Mouse (Mus musculus) thymus, postnatal 0 days (tissue): Measurements from ENCODE around the gene Ccdc3. TPM values are rescaled to one million over a fixed set of nuclear protein-coding genes. Genes with fewer than 3 reads are reported as not detected.
"Not testable (repeated sequence)": the region's sequence is repeated elsewhere in the genome, so short reads cannot be mapped to it uniquely, and the experiment has no call there.

Experiments
- DNase-seq: peaks from one replicate; pipeline ENCODE4 v3.0.0-alpha.2; 2015; ENCODE audit warnings: low spot score
- polyA plus RNA-seq: library from polyadenylated mRNA; unstranded; fragments of >200 nt; fragmentation: Nextera tagmentation; extraction: Ambion mirVana; gene quantifications from 2 replicates; pipeline ENCODE4 v1.2.1, GENCODE M21; 2015

Ccdc3 gene
- polyA plus RNA-seq, 1 experiment from 2014 or later, result 0.29 TPM

GRCm38 (mm10) chr2:5204941-5205340 lies 67.4 kb downstream of the Ccdc3 start:
- DNase-seq, result no peak

DNA sequence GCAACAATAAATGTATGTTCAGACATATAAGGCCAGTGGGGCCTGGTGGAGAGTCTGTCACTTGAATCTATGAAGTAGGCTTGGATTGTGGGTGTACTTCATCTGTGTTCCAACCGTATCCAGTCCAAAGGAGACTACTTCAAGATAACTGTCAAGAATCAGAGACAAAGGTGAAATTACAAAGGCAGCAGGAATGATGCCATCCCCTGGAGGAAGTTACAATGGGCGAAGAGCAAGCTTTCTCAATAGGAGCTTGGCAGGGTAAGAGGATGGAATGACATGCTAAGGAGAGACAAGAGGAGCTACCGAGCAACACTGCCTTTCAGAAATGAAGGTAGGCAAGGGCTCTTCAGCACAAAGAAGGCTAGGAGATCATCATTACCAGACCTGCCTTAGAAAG lies 69.1 kb downstream of the Ccdc3 start:
- DNase-seq, result no peak

GRCm38 (mm10) chr2:5214581-5214980 lies 77.0 kb downstream of the Ccdc3 start:
- no peak for DNase-seq

DNA sequence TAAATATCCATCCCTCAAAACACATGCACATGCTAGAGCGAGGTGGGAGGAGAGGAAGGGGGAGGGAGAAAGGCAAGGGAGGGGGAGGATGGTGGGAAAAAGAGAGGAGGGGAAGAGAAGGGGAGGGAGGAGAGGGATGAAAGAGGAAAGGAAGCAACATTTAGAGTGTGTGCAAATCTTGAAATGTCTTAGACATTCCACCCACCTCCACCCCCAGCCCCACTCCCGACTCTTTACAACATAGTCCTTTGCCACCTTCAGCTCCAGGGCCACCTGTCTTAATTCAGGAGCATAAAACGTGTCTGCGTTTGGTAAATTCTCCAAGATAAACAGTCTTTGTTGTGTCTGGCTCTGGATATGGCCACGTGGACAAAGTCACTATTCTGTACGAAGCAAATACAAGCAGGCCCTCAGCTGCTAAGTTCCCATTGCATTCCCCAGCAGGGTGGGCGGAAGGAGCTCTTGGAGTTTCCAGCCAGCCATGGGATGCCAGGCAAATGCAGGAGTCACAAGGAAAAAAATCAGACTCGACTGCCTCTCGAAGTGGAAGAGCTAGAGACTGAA lies 77.8 kb downstream of the Ccdc3 start:
- no peak for DNase-seq

DNA sequence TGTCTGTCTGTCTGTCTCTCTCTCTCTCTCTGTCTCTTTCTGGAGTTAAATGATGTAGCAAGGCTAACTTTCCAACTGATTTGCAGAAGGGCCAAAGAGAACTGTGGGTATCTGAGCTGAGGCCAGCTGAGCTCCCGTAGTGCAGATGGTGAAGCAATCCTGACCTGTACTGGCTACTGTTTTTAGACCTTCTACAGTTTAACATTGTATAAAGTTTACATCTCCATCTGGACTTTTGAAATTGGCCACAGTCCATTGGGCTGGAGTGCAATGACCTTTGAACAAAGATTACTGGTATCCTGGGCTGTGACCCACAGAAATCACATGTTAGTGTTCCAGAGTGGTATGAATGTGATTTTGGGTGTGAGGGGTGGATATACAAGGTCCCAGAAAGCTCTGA lies 81.6 kb downstream of the Ccdc3 start:
- no peak for DNase-seq

DNA sequence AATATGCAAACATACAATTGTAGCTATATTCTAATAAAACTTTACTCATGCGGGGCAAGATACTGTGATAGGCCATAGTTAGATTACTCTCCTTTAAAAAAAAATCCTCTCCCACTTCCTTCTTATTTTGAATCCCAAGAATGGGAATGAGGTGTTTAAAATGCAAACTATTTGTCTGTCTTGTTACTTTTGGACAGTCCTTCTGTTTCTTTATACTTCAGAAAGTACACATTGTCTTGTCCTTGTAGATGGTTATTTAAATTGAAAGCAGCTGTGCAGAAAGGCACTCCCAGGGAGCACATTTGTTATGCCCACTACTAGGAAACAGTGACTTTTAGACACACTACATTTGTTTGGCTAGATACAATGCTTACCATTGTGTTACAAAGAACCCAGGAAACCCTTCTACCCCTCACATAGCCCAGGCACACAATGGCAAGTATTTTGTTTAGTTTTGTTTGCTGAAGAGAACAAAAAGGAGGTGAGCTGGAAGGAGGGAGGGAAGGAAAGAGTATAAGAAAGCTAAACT lies 82.3 kb downstream of the Ccdc3 start:
- DNase-seq, result no peak

GRCm38 (mm10) chr2:5222571-5222970 lies 85.0 kb downstream of the Ccdc3 start:
- DNase-seq, result no peak

DNA sequence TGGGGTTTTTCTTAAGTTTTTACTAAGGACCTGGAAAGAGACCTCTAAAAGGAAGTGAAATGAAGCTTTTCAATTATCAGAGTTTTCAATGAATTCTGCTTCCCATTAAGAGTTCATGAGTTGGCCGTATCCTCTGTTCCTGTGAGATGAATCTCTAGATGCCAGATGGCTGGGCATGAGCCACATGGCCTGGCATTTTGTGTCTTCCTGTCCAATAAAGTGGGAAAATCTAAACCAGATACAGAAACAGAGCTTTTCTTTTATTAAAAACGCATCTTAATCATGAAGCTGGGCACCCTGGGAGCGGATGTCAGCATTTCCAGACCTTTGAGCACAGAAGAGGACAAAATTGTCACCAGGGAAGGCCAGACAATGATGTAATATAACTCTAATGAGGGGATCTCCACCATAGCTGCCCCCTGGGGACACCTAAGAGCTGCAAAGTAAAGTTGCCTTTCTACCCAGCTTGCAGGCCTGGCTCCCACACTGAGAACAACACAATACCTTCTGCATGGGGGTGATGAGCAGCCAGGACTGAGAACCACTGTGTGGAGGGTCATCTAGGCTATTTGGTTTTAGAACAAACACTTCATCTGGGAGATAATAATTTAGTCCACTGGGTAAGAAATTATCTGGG lies 99.4 kb downstream of the Ccdc3 start:
- DNase-seq, result no peak

- no peak for DNase-seq
Observed at GRCm38 (mm10) chr2:5237870-5238269, 100.3 kb downstream of the Ccdc3 start.

DNA sequence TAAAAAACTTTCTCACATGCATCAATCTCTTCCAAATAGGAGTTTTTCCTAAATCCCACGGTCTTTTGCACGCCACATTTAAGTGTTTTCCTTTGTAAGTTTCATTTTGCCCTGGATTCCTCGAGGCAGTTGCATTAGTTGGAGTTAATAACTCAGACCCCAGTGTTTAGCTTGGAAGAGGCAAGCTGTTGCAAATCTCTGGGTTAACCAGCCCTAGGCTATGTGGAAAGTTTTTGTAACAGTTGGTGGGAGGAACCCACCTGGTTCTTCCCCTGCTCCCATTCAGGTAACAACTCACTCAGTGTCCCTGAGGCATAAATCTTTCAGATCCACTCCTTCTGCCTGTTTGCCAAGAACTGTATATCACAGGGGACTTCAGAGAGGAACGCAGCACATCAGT lies 101.9 kb downstream of the Ccdc3 start:
- DNase-seq, result no peak

DNA sequence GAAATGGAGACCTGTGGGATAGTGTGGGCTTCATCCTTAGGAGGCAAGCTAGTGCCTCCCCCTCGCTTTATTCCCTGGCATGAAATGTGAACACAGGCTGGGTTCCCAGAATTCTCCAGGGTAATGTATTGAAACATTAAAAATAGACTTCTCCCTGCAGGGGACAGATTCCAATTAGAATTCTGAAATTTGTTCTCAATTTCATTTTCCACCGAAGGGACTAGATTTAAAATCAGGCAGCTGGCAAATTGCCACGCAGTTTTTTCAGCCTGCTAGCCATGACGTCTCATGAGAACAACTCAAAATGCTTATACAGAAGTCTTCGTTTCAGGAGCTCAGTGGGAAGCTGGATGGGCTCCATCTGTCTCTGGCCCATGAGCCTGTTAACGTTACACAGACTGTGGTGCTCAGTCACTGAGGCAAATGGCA lies 103.9 kb downstream of the Ccdc3 start:
- no peak for DNase-seq

GRCm38 (mm10) chr2:5249199-5249598 lies 111.6 kb downstream of the Ccdc3 start:
- not testable (repeated sequence) for DNase-seq

- DNase-seq, result no peak
Observed at GRCm38 (mm10) chr2:5249969-5250368, 112.4 kb downstream of the Ccdc3 start.

GRCm38 (mm10) chr2:5258250-5258649 lies 120.7 kb downstream of the Ccdc3 start:
- DNase-seq, result no peak

- DNase-seq, result no peak
Observed at GRCm38 (mm10) chr2:5262279-5262678, 124.7 kb downstream of the Ccdc3 start.

GRCm38 (mm10) chr2:5267980-5268379 lies 130.4 kb downstream of the Ccdc3 start:
- no peak for DNase-seq

Other genes with a start within 250 kb of the Ccdc3 start
- gene Phyh, start 218.8 kb upstream of the Ccdc3 start, polyA plus RNA-seq, result 20.3 and 22.4 TPM in 2 replicates
- 3.1 and 3.9 TPM in 2 replicates for gene Ucma, start 161.7 kb upstream of the Ccdc3 start, polyA plus RNA-seq
- gene Mcm10, start 125.0 kb upstream of the Ccdc3 start, polyA plus RNA-seq, result 31.0 and 35.5 TPM in 2 replicates
- 3.2 and 4.0 TPM in 2 replicates for gene Optn, start 73.7 kb upstream of the Ccdc3 start, polyA plus RNA-seq